Mouse (Mus musculus) stomach, embryonic 14.5 days (tissue): Measurements from ENCODE around the gene Calcoco1. TPM values are rescaled to one million over a fixed set of nuclear protein-coding genes. Genes with fewer than 3 reads are reported as not detected.

ENCODE experiments used
- ATAC-seq: fragments of 200-750 bp; cut with Nextera tagmentation; 2 replicates; pipeline ENCODE4 v1.8.0; 2017; ENCODE audit warnings: low read depth, moderate TSS enrichment; ENCODE audit not compliant: insufficient number of reproducible peaks, insufficient read depth, low FRiP score
- H3K27ac ChIP-seq: fragments of 300-500 bp; sonication (generic); 2 replicates; pipeline ENCODE4 v1.5.1; 2014; ENCODE audit warnings: mild to moderate bottlenecking, low read length, moderate library complexity, mixed read lengths
- H3K27me3 ChIP-seq: fragments of 300-500 bp; sonication (generic); 2 replicates; pipeline ENCODE4 v1.6.1; 2014; ENCODE audit warnings: low read length, control low read depth, mixed read lengths; ENCODE audit not compliant: control insufficient read depth, insufficient read depth
- H3K36me3 ChIP-seq: fragments of 300-500 bp; sonication (generic); 2 replicates; pipeline ENCODE4 v1.6.1; 2014; ENCODE audit warnings: mild to moderate bottlenecking, control low read depth, low read length, moderate library complexity, mixed read lengths; ENCODE audit not compliant: control insufficient read depth, insufficient read depth
- H3K4me1 ChIP-seq: fragments of 300-500 bp; sonication (generic); 2 replicates; pipeline ENCODE4 v1.6.1; 2014; ENCODE audit warnings: low read length, control low read depth, mixed read lengths; ENCODE audit not compliant: control insufficient read depth, insufficient read depth
- H3K4me2 ChIP-seq: fragments of 300-500 bp; sonication (generic); replicated peaks from 2 replicates; pipeline ENCODE4 v1.6.1; 2014; ENCODE audit warnings: low read depth, low read length, control low read depth
- H3K4me3 ChIP-seq: fragments of 300-500 bp; sonication (generic); 2 replicates; pipeline ENCODE4 v1.5.1; 2014; ENCODE audit warnings: low read depth, low read length, control low read depth
- H3K9ac ChIP-seq: fragments of 300-500 bp; sonication (generic); replicated peaks from 2 replicates; pipeline ENCODE4 v1.6.1; 2014; ENCODE audit warnings: low read depth, mild to moderate bottlenecking, control low read depth, low read length, moderate library complexity, mixed read lengths
- H3K9me3 ChIP-seq: fragments of 300-500 bp; sonication (generic); 2 replicates; pipeline ENCODE4 v1.6.1; 2016; ENCODE audit warnings: low read depth, low read length, control low read depth; ENCODE audit not compliant: control insufficient read depth
- WGBS: fragments of 180-500 bp; shearing (Covaris S2); extraction: QIAGEN DNeasy Blood & Tissue Kit; methylation state at CpG from one replicate; pipeline ENCODE4 v1.1.7; 2014; 5-methylcytosine and 5-hydroxymethylcytosine counted together
- polyA plus RNA-seq: library from polyadenylated mRNA; unstranded; fragments of >200 nt; fragmentation: Nextera tagmentation; extraction: Ambion mirVana; gene quantifications from 2 replicates; pipeline ENCODE4 v1.2.1, GENCODE M21; 2014

Calcoco1 gene
- polyA plus RNA-seq, 1 experiment from 2014 or later = 31.9 TPM

GRCm38 (mm10) chr15:102696899-102697298 lies 25.1 kb downstream of the Calcoco1 start:
- Histone ChIP-seq H3K27ac (no peak overlapping the region), H3K4me3 (no peak overlapping the region), H3K4me2 (no peak overlapping the region), H3K9ac (no peak overlapping the region), H3K9me3 (no peaks in the 10 kb centered on the region), H3K36me3 (no peaks in the 10 kb centered on the region), H3K27me3 (peaks cover 35% of the 10 kb centered on the region), H3K4me1 (peaks cover 11% of the 10 kb centered on the region; the same call in 1 of the 2 replicates)
- WGBS = 43% methylated on average over 3 of the region's 3 CpGs
- ATAC-seq = no peak

DNA sequence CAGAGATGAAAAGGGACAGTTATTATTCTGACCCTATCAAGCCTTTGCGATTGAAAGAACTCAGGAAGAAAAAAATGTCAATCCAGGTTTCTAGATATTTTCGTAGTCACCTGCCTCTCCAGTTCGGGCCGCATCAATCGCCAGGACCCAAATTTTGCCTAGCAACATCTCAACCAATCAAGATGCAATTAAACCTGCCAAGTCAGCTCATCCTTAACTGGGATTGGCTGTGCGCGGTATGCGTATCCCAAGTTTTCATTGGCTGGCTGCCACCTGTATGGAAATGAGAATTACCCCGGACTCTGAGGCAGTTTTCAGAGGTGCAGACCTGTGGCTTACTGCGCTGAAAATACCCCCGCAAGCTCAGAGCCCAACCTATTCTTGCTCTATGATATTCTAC lies 28.4 kb downstream of the Calcoco1 start:
- Histone ChIP-seq H3K9ac (no peak overlapping the region), H3K4me1 (peaks cover 11% of the 10 kb centered on the region; the same call in 1 of the 2 replicates), H3K27ac (no peak overlapping the region), H3K9me3 (no peaks in the 10 kb centered on the region), H3K4me2 (peak overlapping the region; percentile 88), H3K4me3 (peak overlapping the region; percentile 44; the same call in 1 of the 2 replicates), H3K36me3 (no peaks in the 10 kb centered on the region), H3K27me3 (peaks cover 33% of the 10 kb centered on the region)
- peak; percentile 65; the same call in 1 of the 2 replicates for ATAC-seq
- under 1% methylated on average over 11 of the region's 11 CpGs for WGBS

GRCm38 (mm10) chr15:102692991-102693411 lies 29.0 kb downstream of the Calcoco1 start:
- H3K9me3 ChIP-seq = no peaks in the 10 kb centered on the region
- H3K4me1 ChIP-seq = peaks cover 11% of the 10 kb centered on the region; the same call in 1 of the 2 replicates
- WGBS = under 1% methylated on average over 30 of the region's 32 CpGs
- H3K9ac ChIP-seq = 0 out of 2 replicates have a peak overlapping the region, but pooled peaks have one; percentile 14
- peak overlapping the region; percentile 88 for H3K4me2 ChIP-seq
- no peaks in the 10 kb centered on the region for H3K36me3 ChIP-seq
- peaks cover 33% of the 10 kb centered on the region for H3K27me3 ChIP-seq
- H3K4me3 ChIP-seq = peak overlapping the region; percentile 44
- no peak overlapping the region for H3K27ac ChIP-seq
- peak; percentile 33; the same call in 1 of the 2 replicates for ATAC-seq

GRCm38 (mm10) chr15:102692321-102692804 lies 29.6 kb downstream of the Calcoco1 start:
- peaks cover 32% of the 10 kb centered on the region for H3K27me3 ChIP-seq
- ATAC-seq = no peak

DNA sequence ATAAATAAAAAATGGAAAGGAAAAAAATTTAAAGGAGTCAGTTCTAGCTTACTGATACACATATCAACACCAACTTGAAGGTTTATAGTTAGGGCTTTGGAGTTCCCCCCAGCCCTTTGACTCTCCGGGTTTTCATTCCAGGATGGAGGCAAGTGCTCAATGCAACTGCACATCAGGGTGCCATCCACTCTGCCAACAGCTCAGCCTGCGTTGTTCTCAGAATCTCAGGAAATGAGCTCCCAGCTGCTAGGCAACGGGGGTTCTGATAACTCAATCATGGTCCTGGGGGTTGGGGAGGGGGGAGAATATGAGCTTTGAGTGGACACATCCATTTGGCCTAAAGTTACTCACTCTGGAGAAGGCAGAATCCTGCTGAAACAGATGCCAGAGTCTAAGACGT lies 36.2 kb downstream of the Calcoco1 start:
- H3K9me3 ChIP-seq = no peaks in the 10 kb centered on the region
- no peaks in the 10 kb centered on the region for H3K36me3 ChIP-seq
- H3K4me2 ChIP-seq = no peak overlapping the region
- WGBS = 27% methylated on average over 4 of the region's 4 CpGs
- no peak for ATAC-seq
- no peak overlapping the region for H3K4me3 ChIP-seq
- H3K9ac ChIP-seq = no peak overlapping the region
- H3K27ac ChIP-seq = no peak overlapping the region
- H3K27me3 ChIP-seq = 0 out of 2 replicates have a peak, but pooled peaks cover 3% of the 10 kb centered on the region
- no peaks in the 10 kb centered on the region for H3K4me1 ChIP-seq

More at GRCm38 (mm10) chr15:102692321-102692804, 29.6 kb downstream of the Calcoco1 start:
- H3K9ac ChIP-seq = 0 out of 2 replicates have a peak overlapping the region, but pooled peaks have one; percentile 14
- 2% methylated on average over 26 of the region's 26 CpGs for WGBS
- H3K36me3 ChIP-seq = no peaks in the 10 kb centered on the region
- no peaks in the 10 kb centered on the region for H3K9me3 ChIP-seq
- no peak overlapping the region for H3K27ac ChIP-seq
- H3K4me1 ChIP-seq = peaks cover 11% of the 10 kb centered on the region; the same call in 1 of the 2 replicates
- H3K4me2 ChIP-seq = peak overlapping the region; percentile 88
- H3K4me3 ChIP-seq = peak overlapping the region; percentile 44

- Histone ChIP-seq H3K36me3 (no peaks in the 10 kb centered on the region), H3K4me2 (no peak overlapping the region), H3K4me1 (no peaks in the 10 kb centered on the region), H3K27me3 (0 out of 2 replicates have a peak, but pooled peaks cover 3% of the 10 kb centered on the region), H3K9ac (no peak overlapping the region), H3K27ac (no peak overlapping the region), H3K4me3 (no peak overlapping the region), H3K9me3 (no peaks in the 10 kb centered on the region)
- ATAC-seq = no peak
- WGBS = 14% methylated on average over 1 of the region's 1 CpGs
Measured at GRCm38 (mm10) chr15:102683670-102684069, 38.3 kb downstream of the Calcoco1 start.

DNA sequence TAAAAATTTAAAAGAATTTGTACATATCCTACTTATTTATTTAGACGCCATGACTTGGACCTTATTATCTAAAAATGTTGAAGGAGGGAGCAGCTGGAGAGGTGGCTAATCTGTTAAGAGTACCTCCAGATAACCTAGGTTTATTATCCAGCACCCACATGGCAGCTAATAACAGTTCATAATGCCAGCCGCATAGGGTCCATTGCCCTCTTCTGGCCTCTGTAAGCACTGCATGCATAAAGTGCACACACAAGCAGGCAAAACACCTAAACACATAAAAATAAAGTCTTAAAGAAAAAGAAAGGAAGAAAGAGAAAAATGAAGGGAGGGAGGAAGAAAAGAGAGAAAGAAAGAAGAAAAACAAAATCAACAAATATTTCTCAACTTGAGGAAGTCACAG lies 45.6 kb downstream of the Calcoco1 start:
- Histone ChIP-seq H3K9ac (no peak overlapping the region), H3K9me3 (no peaks in the 10 kb centered on the region), H3K4me2 (no peak overlapping the region), H3K27me3 (no peaks in the 10 kb centered on the region), H3K4me3 (no peak overlapping the region), H3K36me3 (no peaks in the 10 kb centered on the region), H3K27ac (no peak overlapping the region), H3K4me1 (no peaks in the 10 kb centered on the region; the same call in 1 of the 2 replicates)
- 88% methylated on average over 2 of the region's 2 CpGs for WGBS
- no peak for ATAC-seq

DNA sequence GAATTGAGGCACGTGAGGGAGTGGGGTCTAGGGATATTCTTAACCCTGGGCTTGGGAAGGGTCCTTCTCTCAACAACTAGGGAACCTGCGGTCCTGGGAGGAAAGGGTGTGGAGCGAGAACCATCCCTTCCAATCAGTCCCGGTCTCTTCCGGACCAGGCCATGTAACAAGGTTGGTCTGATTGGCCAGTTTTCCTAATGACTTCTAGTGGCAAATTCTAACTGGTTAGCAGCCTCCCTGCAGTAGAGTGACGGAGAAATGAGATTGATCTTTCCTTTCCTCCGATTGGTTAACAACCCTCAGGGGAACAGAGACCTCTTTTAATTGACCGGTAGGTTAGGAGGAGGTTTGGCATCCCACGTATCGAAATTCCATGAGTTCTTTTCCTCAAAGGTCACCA lies 48.4 kb downstream of the Calcoco1 start:
- H3K4me1 ChIP-seq = peaks cover 3% of the 10 kb centered on the region; the same call in 1 of the 2 replicates
- peak overlapping the region; percentile 99 for H3K27ac ChIP-seq
- 5% methylated on average over 10 of the region's 10 CpGs for WGBS
- no peaks in the 10 kb centered on the region for H3K9me3 ChIP-seq
- ATAC-seq = peak; percentile 47
- H3K9ac ChIP-seq = no peak overlapping the region
- peak overlapping the region; percentile 43; the same call in 1 of the 2 replicates for H3K4me3 ChIP-seq
- H3K4me2 ChIP-seq = peak overlapping the region; percentile 71
- no peaks in the 10 kb centered on the region; the same call in 1 of the 2 replicates for H3K36me3 ChIP-seq
- H3K27me3 ChIP-seq = no peaks in the 10 kb centered on the region
